Mouse (Mus musculus) liver, embryonic 11.5 days (tissue): ENCODE data around the gene Adamts10. TPM values are rescaled to one million over a fixed set of nuclear protein-coding genes. Genes with fewer than 3 reads are reported as not detected.
A peak's percentile ranks its signal among the peaks of the same experiment; 100 is the strongest.

Experiments used
- ATAC-seq: fragments of 200-750 bp; cut with Nextera tagmentation; replicated peaks from 2 replicates; pipeline ENCODE4 v1.8.0; 2017; ENCODE audit warnings: moderate number of reproducible peaks, mild to moderate bottlenecking, moderate TSS enrichment, moderate library complexity; ENCODE audit not compliant: low FRiP score
- DNase-seq: peaks from one replicate; pipeline ENCODE4 v3.0.0-alpha.2; 2017; ENCODE audit warnings: low spot score
- H3K27ac ChIP-seq: fragments of 300-500 bp; sonication (generic); 2 replicates; pipeline ENCODE4 v1.5.1; 2014; ENCODE audit warnings: mild to moderate bottlenecking, low read depth, low read length, control low read depth
- H3K27me3 ChIP-seq: fragments of 300-500 bp; sonication (generic); replicated peaks from 2 replicates; pipeline ENCODE4 v1.6.1; 2014; ENCODE audit warnings: low read length, mixed read lengths; ENCODE audit not compliant: control insufficient read depth, insufficient read depth
- H3K36me3 ChIP-seq: fragments of 300-500 bp; sonication (generic); 2 replicates; pipeline ENCODE4 v1.6.1; 2014; ENCODE audit warnings: mild to moderate bottlenecking, low read length, moderate library complexity, mixed read lengths; ENCODE audit not compliant: control insufficient read depth, insufficient read depth
- H3K4me1 ChIP-seq: fragments of 300-500 bp; sonication (generic); replicated peaks from 2 replicates; pipeline ENCODE4 v1.6.1; 2014; ENCODE audit warnings: low read length, mixed read lengths; ENCODE audit not compliant: control insufficient read depth, insufficient read depth
- H3K4me2 ChIP-seq: fragments of 300-500 bp; sonication (generic); 2 replicates; pipeline ENCODE4 v1.6.1; 2014; ENCODE audit warnings: mild to moderate bottlenecking, control low read depth, moderate library complexity
- H3K4me3 ChIP-seq: fragments of 300-500 bp; sonication (generic); 2 replicates; pipeline ENCODE4 v1.5.1; 2014; ENCODE audit warnings: low read depth, low read length, control low read depth
- H3K9ac ChIP-seq: fragments of 300-500 bp; sonication (generic); 2 replicates; pipeline ENCODE4 v1.6.1; 2014; ENCODE audit warnings: low read depth, low read length, control low read depth
- H3K9me3 ChIP-seq: fragments of 300-500 bp; sonication (generic); 2 replicates; pipeline ENCODE4 v1.6.1; 2016; ENCODE audit warnings: low read length, inconsistent platforms, mixed read lengths; ENCODE audit not compliant: control insufficient read depth
- WGBS: fragments of 180-500 bp; shearing (Covaris S2); extraction: QIAGEN DNeasy Blood & Tissue Kit; methylation state at CpG from one replicate; pipeline ENCODE4 v1.1.7; 2014; 5-methylcytosine and 5-hydroxymethylcytosine counted together
- polyA plus RNA-seq: library from polyadenylated mRNA; unstranded; fragments of >200 nt; fragmentation: Nextera tagmentation; extraction: Ambion mirVana; gene quantifications from 2 replicates; pipeline ENCODE4 v1.2.1, GENCODE M21; 2014

Adamts10 gene
- polyA plus RNA-seq, 1 experiment from 2014 or later: 33.3 TPM

- H3K27me3 ChIP-seq: no peaks in the 10 kb centered on the region
- peaks cover 2% of the 10 kb centered on the region; the same call in 1 of the 2 replicates for H3K4me1 ChIP-seq
- ATAC-seq (no peak), DNase-seq (no peak)
- no peak overlapping the region for H3K27ac ChIP-seq
- H3K9ac ChIP-seq: no peak overlapping the region
- no peaks in the 10 kb centered on the region for H3K36me3 ChIP-seq
- no peak overlapping the region for H3K4me3 ChIP-seq
- WGBS: 20% methylated on average over 1 of the region's 1 CpGs
- H3K4me2 ChIP-seq: no peak overlapping the region
- H3K9me3 ChIP-seq: no peaks in the 10 kb centered on the region
Observed at GRCm38 (mm10) chr17:33564599-33564998, 40.6 kb downstream of the Adamts10 start.

- Histone ChIP-seq H3K27ac (no peak overlapping the region), H3K9ac (no peak overlapping the region)
- WGBS: 29% methylated on average over 2 of the region's 2 CpGs
Observed at GRCm38 (mm10) chr17:33566182-33566581, 42.2 kb downstream of the Adamts10 start.

GRCm38 (mm10) chr17:33584061-33584460, 60.1 kb downstream of the Adamts10 start:
- Histone ChIP-seq H3K9ac (no peak overlapping the region), H3K27ac (no peak overlapping the region), H3K9me3 (no peaks in the 10 kb centered on the region), H3K4me3 (no peak overlapping the region), H3K4me1 (no peaks in the 10 kb centered on the region), H3K4me2 (no peak overlapping the region), H3K27me3 (no peaks in the 10 kb centered on the region), H3K36me3 (no peaks in the 10 kb centered on the region)
- WGBS: 81% methylated on average over 4 of the region's 4 CpGs
- DNase-seq (no peak), ATAC-seq (no peak)

More at GRCm38 (mm10) chr17:33566182-33566581, 42.2 kb downstream of the Adamts10 start:
- H3K27me3 ChIP-seq: no peaks in the 10 kb centered on the region
- peaks cover 2% of the 10 kb centered on the region; the same call in 1 of the 2 replicates for H3K4me1 ChIP-seq
- no peaks in the 10 kb centered on the region for H3K36me3 ChIP-seq
- H3K9me3 ChIP-seq: no peaks in the 10 kb centered on the region
- DNase-seq (no peak), ATAC-seq (peak; percentile 62; the same call in 1 of the 2 replicates)
- H3K4me3 ChIP-seq: no peak overlapping the region
- no peak overlapping the region for H3K4me2 ChIP-seq

- no peaks in the 10 kb centered on the region for H3K27me3 ChIP-seq
- H3K4me3 ChIP-seq: no peak overlapping the region
- H3K4me1 ChIP-seq: no peaks in the 10 kb centered on the region
- H3K9ac ChIP-seq: no peak overlapping the region
- no peak overlapping the region for H3K4me2 ChIP-seq
- DNase-seq: no peak
- no peaks in the 10 kb centered on the region for H3K9me3 ChIP-seq
- WGBS: 65% methylated on average over 17 of the region's 17 CpGs
- no peak for ATAC-seq
- no peak overlapping the region for H3K27ac ChIP-seq
- H3K36me3 ChIP-seq: no peaks in the 10 kb centered on the region
Observed at GRCm38 (mm10) chr17:33586011-33586410, 62.0 kb downstream of the Adamts10 start.

GRCm38 (mm10) chr17:33597271-33597670, 73.3 kb downstream of the Adamts10 start:
- Histone ChIP-seq H3K4me1 (no peaks in the 10 kb centered on the region), H3K36me3 (no peaks in the 10 kb centered on the region), H3K4me2 (no peak overlapping the region), H3K27me3 (no peaks in the 10 kb centered on the region), H3K9me3 (peaks cover 5% of the 10 kb centered on the region; the same call in 1 of the 2 replicates), H3K9ac (no peak overlapping the region), H3K4me3 (no peak overlapping the region), H3K27ac (no peak overlapping the region)
- ATAC-seq (no peak), DNase-seq (no peak)

GRCm38 (mm10) chr17:33598506-33598905, 74.5 kb downstream of the Adamts10 start:
- Histone ChIP-seq H3K9ac (no peak overlapping the region), H3K9me3 (peaks cover 5% of the 10 kb centered on the region; the same call in 1 of the 2 replicates), H3K4me1 (no peaks in the 10 kb centered on the region), H3K27ac (no peak overlapping the region), H3K36me3 (no peaks in the 10 kb centered on the region), H3K27me3 (no peaks in the 10 kb centered on the region), H3K4me2 (no peak overlapping the region), H3K4me3 (no peak overlapping the region)
- DNase-seq (no peak), ATAC-seq (no peak)
- whole genome bisulfite sequencing: 90% methylated on average over 5 of the region's 5 CpGs

GRCm38 (mm10) chr17:33599836-33600475, 76.0 kb downstream of the Adamts10 start:
- Histone ChIP-seq H3K27ac (no peak overlapping the region), H3K36me3 (no peaks in the 10 kb centered on the region), H3K9me3 (peaks cover 5% of the 10 kb centered on the region; the same call in 1 of the 2 replicates), H3K27me3 (no peaks in the 10 kb centered on the region), H3K4me1 (no peaks in the 10 kb centered on the region), H3K4me3 (no peak overlapping the region), H3K9ac (no peak overlapping the region), H3K4me2 (no peak overlapping the region)
- no peak for ATAC-seq
- 81% methylated on average over 8 of the region's 8 CpGs for WGBS
- DNase-seq: no peak

GRCm38 (mm10) chr17:33600831-33601230, 76.8 kb downstream of the Adamts10 start:
- WGBS: 73% methylated on average over 3 of the region's 3 CpGs
- H3K27me3 ChIP-seq: no peaks in the 10 kb centered on the region
- H3K27ac ChIP-seq: no peak overlapping the region

GRCm38 (mm10) chr17:33601947-33602346, 77.9 kb downstream of the Adamts10 start:
- Histone ChIP-seq H3K4me2 (no peak overlapping the region), H3K9me3 (peaks cover 5% of the 10 kb centered on the region; the same call in 1 of the 2 replicates), H3K9ac (no peak overlapping the region), H3K4me3 (no peak overlapping the region), H3K27me3 (no peaks in the 10 kb centered on the region), H3K27ac (no peak overlapping the region), H3K4me1 (no peaks in the 10 kb centered on the region; the same call in 1 of the 2 replicates), H3K36me3 (no peaks in the 10 kb centered on the region)
- DNase-seq (no peak), ATAC-seq (no peak)
- 84% methylated on average over 12 of the region's 12 CpGs for WGBS

More at GRCm38 (mm10) chr17:33600831-33601230, 76.8 kb downstream of the Adamts10 start:
- Histone ChIP-seq H3K36me3 (no peaks in the 10 kb centered on the region), H3K4me3 (no peak overlapping the region), H3K4me2 (no peak overlapping the region), H3K4me1 (no peaks in the 10 kb centered on the region), H3K9ac (no peak overlapping the region), H3K9me3 (peaks cover 5% of the 10 kb centered on the region; the same call in 1 of the 2 replicates)
- ATAC-seq (no peak), DNase-seq (no peak)
